Mouse (Mus musculus) hindbrain, postnatal 0 days (tissue): ENCODE measurements around the gene Trim71. TPM values are rescaled to one million over a fixed set of nuclear protein-coding genes. Genes with fewer than 3 reads are reported as not detected.

Experiments
- ATAC-seq: fragments of 200-750 bp; cut with Nextera tagmentation; 2 replicates; pipeline ENCODE4 v1.8.0; 2017; ENCODE audit warnings: mild to moderate bottlenecking, moderate TSS enrichment, moderate library complexity
- DNase-seq: peaks from one replicate; pipeline ENCODE4 v3.0.0-alpha.2; 2015; ENCODE audit warnings: low spot score
- H3K27ac ChIP-seq: fragments of 300-500 bp; sonication (generic); 2 replicates; pipeline ENCODE4 v1.5.1; 2014; ENCODE audit warnings: mild to moderate bottlenecking
- H3K27me3 ChIP-seq: fragments of 300-500 bp; sonication (generic); 2 replicates; pipeline ENCODE4 v1.6.1; 2014; ENCODE audit warnings: low read length, mixed read lengths; ENCODE audit not compliant: insufficient read depth
- H3K36me3 ChIP-seq: fragments of 300-500 bp; sonication (generic); 2 replicates; pipeline ENCODE4 v1.6.1; 2014; ENCODE audit warnings: low read length, mixed read lengths; ENCODE audit not compliant: insufficient read depth
- H3K4me1 ChIP-seq: fragments of 300-500 bp; sonication (generic); 2 replicates; pipeline ENCODE4 v1.6.1; 2014; ENCODE audit warnings: antibody characterized with exemption, low read length, mixed read lengths; ENCODE audit not compliant: insufficient read depth
- H3K4me2 ChIP-seq: fragments of 300-500 bp; sonication (generic); 2 replicates; pipeline ENCODE4 v1.6.1; 2014; ENCODE audit warnings: low read depth, mild to moderate bottlenecking, low read length, moderate library complexity, mixed read lengths
- H3K4me3 ChIP-seq: fragments of 300-500 bp; sonication (generic); 2 replicates; pipeline ENCODE4 v1.5.1; 2014; ENCODE audit warnings: low read length
- H3K9ac ChIP-seq: fragments of 300-500 bp; sonication (generic); replicated peaks from 2 replicates; pipeline ENCODE4 v1.6.1; 2014; ENCODE audit warnings: mild to moderate bottlenecking, low read length, moderate library complexity, mixed read lengths
- H3K9me3 ChIP-seq: fragments of 300-500 bp; sonication (generic); 2 replicates; pipeline ENCODE4 v1.6.1; 2016; ENCODE audit warnings: low read length, mixed read lengths
- CTCF ChIP-seq: IDR thresholded peaks from 2 replicates; pipeline ENCODE4 v1.5.1; 2016; ENCODE audit warnings: antibody characterized with exemption, control low read depth, low read depth
- WGBS: fragments of 180-500 bp; shearing (Covaris S2); extraction: QIAGEN DNeasy Blood & Tissue Kit; methylation state at CpG from one replicate; pipeline ENCODE4 v1.1.7; 2014; 5-methylcytosine and 5-hydroxymethylcytosine counted together
- polyA plus RNA-seq: library from polyadenylated mRNA; unstranded; fragments of >200 nt; fragmentation: Nextera tagmentation; extraction: Ambion mirVana; gene quantifications from 2 replicates; pipeline ENCODE4 v1.2.1, GENCODE M21; 2015
- total RNA-seq: library from RNA; depleted of rRNA; stranded (reverse); fragments of >200 nt; gene quantifications from 2 replicates; pipeline ENCODE4 v1.2.3, GENCODE M21; 2014

Trim71 gene
- total and polyA plus RNA-seq, 2 experiments from 2014 or later, result 0.10 to 0.24 TPM

DNA sequence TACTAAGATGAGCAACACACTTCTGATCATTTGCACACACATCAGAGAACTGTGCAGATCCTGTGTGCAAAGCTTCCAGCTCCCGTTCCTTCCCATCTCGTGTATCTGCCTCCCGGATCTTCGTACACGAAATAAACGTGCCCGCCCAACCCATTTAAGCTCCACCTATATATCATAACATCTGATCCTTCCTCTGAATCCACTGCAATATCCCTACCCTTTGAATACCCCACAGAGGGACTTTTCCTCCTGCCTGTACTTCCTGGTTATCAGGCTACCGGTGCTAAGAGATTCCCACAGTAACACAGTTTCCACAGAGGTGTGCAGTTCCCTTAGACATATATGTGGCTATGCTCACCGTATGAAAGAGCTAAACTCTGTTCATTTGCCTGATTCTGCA, 59.4 kb downstream of the Trim71 start, which contains the start of gene Ccr4:
TSS of gene Ccr4 (minus strand) at position 101 of the 400 bp plus-strand sequence.
- ATAC-seq (no peak), DNase-seq (no peak)
- Histone ChIP-seq H3K9me3 (no peaks in the 10 kb centered on the region), H3K9ac (no peak within 1 kb of the TSS), H3K4me1 (no peaks in the 10 kb centered on the region), H3K36me3 (no peaks in the 10 kb centered on the region), H3K4me3 (no peak within 1 kb of the TSS), H3K4me2 (no peak within 1 kb of the TSS), H3K27ac (no peak within 1 kb of the TSS), H3K27me3 (no peaks in the 10 kb centered on the region)
- WGBS, result 90% methylated on average over 9 of the region's 9 CpGs
- TF ChIP-seq CTCF, result no peak

DNA sequence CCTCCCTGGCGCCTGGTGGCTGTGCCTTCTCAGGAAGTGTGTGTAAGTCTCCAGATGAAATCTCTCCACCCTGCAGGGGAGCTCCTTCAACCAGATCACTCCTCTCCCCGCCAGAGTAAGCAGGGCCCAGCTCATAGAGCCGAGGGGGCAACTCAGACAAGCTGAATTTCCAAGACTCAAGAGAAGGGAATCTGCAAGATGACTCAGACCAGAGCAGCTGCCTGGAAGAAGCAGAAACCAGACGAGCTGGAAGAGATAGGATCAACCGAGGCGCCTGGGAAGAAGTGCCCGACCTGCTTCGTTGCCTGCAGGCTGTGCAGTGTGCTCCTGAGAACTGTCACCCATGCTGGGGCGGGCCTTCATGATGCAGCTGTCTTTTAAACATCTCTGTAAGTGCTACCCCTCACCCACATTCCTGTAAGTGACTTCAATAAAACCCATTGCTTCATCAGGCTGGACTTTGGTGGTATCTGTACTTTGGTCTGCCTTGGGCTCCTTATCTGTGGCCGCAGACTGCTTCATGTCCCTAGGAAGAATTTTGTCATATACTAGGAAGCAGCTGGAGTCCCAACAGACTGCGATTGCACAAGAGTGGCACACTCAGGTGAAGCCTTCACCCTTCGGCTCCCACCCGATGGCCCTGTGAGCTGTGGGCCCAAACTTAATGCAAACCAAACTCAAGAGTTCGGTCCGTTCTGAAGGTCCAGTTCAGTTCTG, 61.3 kb downstream of the Trim71 start:
- Histone ChIP-seq H3K4me3 (no peak overlapping the region), H3K9ac (no peak overlapping the region), H3K27me3 (no peaks in the 10 kb centered on the region), H3K4me2 (no peak overlapping the region), H3K4me1 (no peaks in the 10 kb centered on the region), H3K27ac (no peak overlapping the region), H3K9me3 (no peaks in the 10 kb centered on the region), H3K36me3 (no peaks in the 10 kb centered on the region)
- TF ChIP-seq CTCF, result no peak
- no peak for ATAC-seq
- no peak for DNase-seq
- 71% methylated on average over 15 of the region's 15 CpGs for WGBS

DNA sequence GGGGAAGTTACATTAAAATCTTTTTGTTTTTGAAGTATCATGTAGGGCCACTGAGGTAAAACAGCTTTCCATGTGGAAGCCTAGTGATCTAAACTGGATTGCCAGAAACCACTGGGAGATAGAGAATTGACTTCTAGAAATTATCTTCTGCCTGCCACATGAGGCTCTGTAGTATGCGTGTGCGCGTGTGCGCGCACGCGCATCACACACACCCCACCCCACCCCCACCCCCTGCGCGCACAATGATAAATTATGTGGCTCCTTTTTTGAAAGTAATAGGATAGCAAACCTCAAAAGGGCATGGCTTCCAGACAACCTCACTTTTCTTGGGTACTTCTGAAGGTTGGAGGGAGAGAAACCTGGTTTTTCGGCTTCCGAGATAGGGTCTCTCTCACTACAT, 62.3 kb downstream of the Trim71 start:
- no peaks in the 10 kb centered on the region for H3K9me3 ChIP-seq

GRCm38 (mm10) chr9:114501111-114501510, 63.1 kb downstream of the Trim71 start:
- no peak overlapping the region for H3K9ac ChIP-seq
- DNase-seq (no peak), ATAC-seq (no peak)
- H3K4me3 ChIP-seq, result no peak overlapping the region
- H3K27me3 ChIP-seq, result no peaks in the 10 kb centered on the region
- H3K4me1 ChIP-seq, result no peaks in the 10 kb centered on the region
- no peak for TF ChIP-seq CTCF
- no peaks in the 10 kb centered on the region for H3K36me3 ChIP-seq
- 93% methylated on average over 7 of the region's 7 CpGs for WGBS
- no peaks in the 10 kb centered on the region for H3K9me3 ChIP-seq
- H3K27ac ChIP-seq, result no peak overlapping the region
- no peak overlapping the region for H3K4me2 ChIP-seq

More for the DNA sequence above, 62.3 kb downstream of the Trim71 start:
- no peak overlapping the region for H3K4me2 ChIP-seq
- H3K27ac ChIP-seq, result no peak overlapping the region
- no peak for ATAC-seq
- no peaks in the 10 kb centered on the region for H3K36me3 ChIP-seq
- DNase-seq, result no peak
- H3K9ac ChIP-seq, result no peak overlapping the region
- H3K27me3 ChIP-seq, result no peaks in the 10 kb centered on the region
- no peaks in the 10 kb centered on the region for H3K4me1 ChIP-seq
- H3K4me3 ChIP-seq, result no peak overlapping the region
- no peak for TF ChIP-seq CTCF
- whole genome bisulfite sequencing, result 97% methylated on average over 11 of the region's 11 CpGs

DNA sequence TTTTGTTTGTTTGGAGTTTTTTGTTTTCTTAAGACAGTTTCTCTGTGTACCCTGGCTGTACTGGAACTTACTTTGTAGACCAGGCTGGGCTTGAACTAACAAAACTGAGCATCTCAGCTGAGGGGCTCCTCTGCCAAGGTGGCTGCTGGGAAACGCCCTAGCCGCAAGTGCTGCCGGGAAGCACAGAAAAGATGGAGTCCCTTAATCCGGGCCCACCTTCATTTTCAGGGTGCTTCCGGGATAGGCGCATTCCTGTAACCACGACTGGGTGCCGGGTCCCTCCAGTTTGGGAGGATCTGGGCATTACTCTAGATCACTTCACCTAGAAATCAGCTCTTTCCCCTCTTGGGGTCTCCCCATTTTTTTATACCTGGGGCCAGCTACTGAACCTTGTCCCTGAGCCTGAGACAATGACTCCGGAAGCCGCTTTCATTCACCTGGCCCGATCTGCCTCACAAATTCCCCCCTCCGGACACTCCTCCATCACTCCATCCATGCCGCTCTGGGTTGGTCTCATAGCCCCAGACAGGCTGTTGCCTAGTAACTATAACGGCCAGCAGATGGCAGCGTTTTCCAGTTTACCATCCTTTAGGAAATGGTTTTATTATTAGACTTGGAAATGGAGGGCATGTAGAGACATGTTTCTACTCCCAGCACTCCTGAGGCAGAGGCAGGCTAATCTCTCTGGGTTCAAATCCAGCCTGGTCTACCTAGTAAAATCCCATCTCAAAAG, 64.2 kb downstream of the Trim71 start:
- no peak overlapping the region for H3K9ac ChIP-seq
- no peak overlapping the region for H3K4me2 ChIP-seq
- H3K4me3 ChIP-seq, result no peak overlapping the region
- H3K27ac ChIP-seq, result no peak overlapping the region
- H3K36me3 ChIP-seq, result no peaks in the 10 kb centered on the region
- H3K9me3 ChIP-seq, result no peaks in the 10 kb centered on the region
- DNase-seq (peak; percentile 72), ATAC-seq (peak; percentile 38; the same call in 1 of the 2 replicates)
- no peaks in the 10 kb centered on the region for H3K27me3 ChIP-seq
- 22% methylated on average over 15 of the region's 15 CpGs for WGBS
- peak; percentile 67 for TF ChIP-seq CTCF
- H3K4me1 ChIP-seq, result no peaks in the 10 kb centered on the region

GRCm38 (mm10) chr9:114498218-114498617, 66.0 kb downstream of the Trim71 start:
- ATAC-seq (peak; percentile 51; the same call in 1 of the 2 replicates), DNase-seq (peak; percentile 90)
- TF ChIP-seq CTCF, result peak; percentile 90
- Histone ChIP-seq H3K9me3 (no peaks in the 10 kb centered on the region), H3K4me1 (no peaks in the 10 kb centered on the region), H3K27me3 (no peaks in the 10 kb centered on the region), H3K9ac (no peak overlapping the region), H3K27ac (no peak overlapping the region), H3K36me3 (no peaks in the 10 kb centered on the region), H3K4me3 (no peak overlapping the region), H3K4me2 (peak overlapping the region; percentile 4; the same call in 1 of the 2 replicates)
- 8% methylated on average over 11 of the region's 11 CpGs for WGBS
